Mouse (Mus musculus): ENCODE data around the gene Alox12. TPM values are rescaled to one million over a fixed set of nuclear protein-coding genes. Genes with fewer than 3 reads are reported as not detected.

The Alox12 gene
- polyA plus RNA-seq, 1 experiment, result not detected

DNA sequence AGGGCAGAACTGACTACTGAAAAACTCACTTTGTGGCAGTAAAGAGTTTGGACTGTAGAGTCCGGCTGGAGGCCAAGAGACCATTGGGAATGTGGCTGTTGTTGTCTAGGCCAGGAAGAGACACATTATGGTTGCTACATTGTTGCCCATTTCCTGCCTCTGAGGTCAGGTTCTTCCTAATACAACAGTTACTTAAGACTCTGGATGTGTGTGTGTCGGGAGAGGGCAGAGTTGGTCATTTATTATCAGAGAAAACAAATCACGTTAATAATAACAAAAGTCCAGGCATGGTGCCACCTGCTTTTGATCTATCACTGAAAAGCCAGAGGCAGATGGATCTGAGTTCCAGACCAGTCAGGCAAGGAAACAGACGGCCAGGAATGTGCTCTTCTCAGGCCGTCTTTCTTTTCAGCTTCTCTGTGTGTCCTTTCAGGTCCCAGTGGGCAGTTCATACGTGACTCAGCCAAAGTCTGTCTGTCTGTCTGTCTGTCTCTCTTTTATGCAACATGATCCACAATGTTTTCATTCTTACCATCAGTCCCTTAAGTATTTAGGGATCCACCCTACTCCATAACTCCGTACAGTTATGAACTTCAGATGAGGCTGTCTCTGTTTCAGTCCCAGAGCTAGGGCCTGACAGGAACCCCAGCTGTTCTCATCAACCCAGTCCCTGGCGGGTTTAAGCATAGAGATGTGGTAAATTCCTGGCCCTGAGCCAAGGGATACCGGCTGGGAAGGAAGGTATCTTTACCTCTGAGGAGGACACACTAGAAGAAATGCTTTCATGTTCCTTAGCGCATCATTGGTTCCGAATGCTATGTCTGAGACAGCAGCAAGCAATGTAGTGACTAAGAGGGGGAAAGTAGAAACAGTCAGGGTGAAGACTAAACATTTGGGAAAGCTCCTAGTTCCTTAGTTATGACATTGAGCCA is 61.5 kb downstream of the Alox12 start:
- no peak for TF ChIP-seq GATA1 (IDR thresholded peaks at IDR 0.05; ENCODE audit: low read length)

GRCm38 (mm10) chr11:70192157-70192556 is 63.0 kb downstream of the Alox12 start:
- TF ChIP-seq GATA1 (IDR thresholded peaks at IDR 0.05; ENCODE audit: low read length), result no peak

Other genes starting within 250 kb of the Alox12 start
- gene Acadvl, start 239.9 kb downstream of the Alox12 start, polyA plus RNA-seq (2012), result 19.7 and 28.8 TPM in 2 replicates
- 7.4 and 7.6 TPM in 2 replicates for gene Dlg4, start 238.4 kb downstream of the Alox12 start, polyA plus RNA-seq (2012)
- not detected in 2 replicates for gene Asgr1, start 201.3 kb downstream of the Alox12 start, polyA plus RNA-seq (2012)
- gene Asgr2, start 162.7 kb downstream of the Alox12 start, polyA plus RNA-seq (2012), result not detected in 2 replicates
- not detected in 2 replicates for gene Mgl2, start 125.0 kb downstream of the Alox12 start, polyA plus RNA-seq (2012)
- 1.5 and 4.3 TPM in 2 replicates for gene Clec10a, start 99.2 kb downstream of the Alox12 start, polyA plus RNA-seq (2012)
- not detected in 2 replicates for gene Slc16a11, start 42.6 kb downstream of the Alox12 start, polyA plus RNA-seq (2012)
- gene Slc16a13, start 34.3 kb downstream of the Alox12 start, polyA plus RNA-seq (2012), result 9.2 and 12.0 TPM in 2 replicates
- gene Bcl6b, start 25.6 kb downstream of the Alox12 start, polyA plus RNA-seq (2012), result not detected in 2 replicates
- 88.8 and 123 TPM in 2 replicates for gene 0610010K14Rik, start 17.4 kb downstream of the Alox12 start, polyA plus RNA-seq (2012)
- gene Gm21988, start 15.5 kb downstream of the Alox12 start, polyA plus RNA-seq (2012), result 3.5 and 4.8 TPM in 2 replicates
- 142 and 145 TPM in 2 replicates for gene Rnasek, start 15.5 kb downstream of the Alox12 start, polyA plus RNA-seq (2012)
- gene Alox12e, start 67.3 kb upstream of the Alox12 start, polyA plus RNA-seq (2012), result not detected in 2 replicates
- not detected in 2 replicates for gene Alox15, start 96.7 kb upstream of the Alox12 start, polyA plus RNA-seq (2012)
- 97.1 and 115 TPM in 2 replicates for gene Pelp1, start 154.7 kb upstream of the Alox12 start, polyA plus RNA-seq (2012)
- 202 and 316 TPM in 2 replicates for gene Arrb2, start 177.3 kb upstream of the Alox12 start, polyA plus RNA-seq (2012)
- 13.3 and 29.5 TPM in 2 replicates for gene Med11, start 196.6 kb upstream of the Alox12 start, polyA plus RNA-seq (2012)
- gene Zmynd15, start 204.1 kb upstream of the Alox12 start, polyA plus RNA-seq (2012), result not detected in 2 replicates
- not detected in 2 replicates for gene Cxcl16, start 204.6 kb upstream of the Alox12 start, polyA plus RNA-seq (2012)
- gene Tm4sf5, start 249.9 kb upstream of the Alox12 start, polyA plus RNA-seq (2012), result not detected in 2 replicates